Mouse (Mus musculus) adrenal gland, postnatal 10 days (tissue): ENCODE results near the gene Natd1. TPM values are rescaled to one million over a fixed set of nuclear protein-coding genes. Genes with fewer than 3 reads are reported as not detected.

Experiments
- DNase-seq: peaks from one replicate; pipeline ENCODE4 v3.0.0; 2021; ENCODE audit warnings: mixed read lengths
- long read RNA-seq, 2 experiments: library from polyadenylated mRNA; stranded (forward); transcript quantifications; one replicate each; pipeline ENCODE4 v2.0.0; 2021
- total RNA-seq, 2 experiments: library from RNA; stranded (reverse); gene quantifications; 2 replicates each; pipeline ENCODE4 v1.2.3; 2021

The Natd1 gene
- total RNA-seq = 10 to 100 TPM; 21.4 to 28.0 TPM
- long read RNA-seq, experiment 1, full-length matches to known transcripts = 1 of 6 reads
- long read RNA-seq, experiment 1, partial matches to known transcripts = 1 of 6 reads
- long read RNA-seq, experiment 1, other reads (novel, unspliced or antisense) = 4 of 6 reads
- long read RNA-seq, experiment 2, full-length matches to known transcripts = 16 of 21 reads
- long read RNA-seq, experiment 2, partial matches to known transcripts = 0 of 21 reads
- long read RNA-seq, experiment 2, other reads (novel, unspliced or antisense) = 5 of 21 reads

- no peak for DNase-seq
These were observed at the start of gene Natd1 for GRCm38 (mm10) chr11:60914491-60914890. Gene Natd1, minus strand, starts transcription at chr11:60914750.

GRCm38 (mm10) chr11:60962709-60963108 is 48.2 kb upstream of the Natd1 start:
- DNase-seq = no peak

DNA sequence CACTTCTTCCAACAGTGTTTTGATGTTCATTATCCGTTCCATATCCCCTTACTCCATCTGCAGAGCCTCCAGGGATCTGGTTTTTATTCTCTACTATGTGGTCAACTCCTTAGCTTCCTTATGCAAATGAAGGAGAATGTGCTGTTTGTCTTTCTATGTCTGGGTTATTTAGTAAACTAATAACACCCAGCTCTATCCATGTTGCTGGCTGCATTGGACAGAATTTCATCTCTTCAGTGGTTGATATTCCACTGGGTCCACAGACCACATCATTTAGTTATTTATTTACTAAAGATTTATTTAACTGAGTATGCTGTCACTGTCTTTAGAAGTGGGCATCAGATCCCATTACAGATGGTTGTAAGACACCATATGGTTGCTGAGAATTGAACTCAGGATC is 46.6 kb upstream of the Natd1 start:
- no peak for DNase-seq

DNA sequence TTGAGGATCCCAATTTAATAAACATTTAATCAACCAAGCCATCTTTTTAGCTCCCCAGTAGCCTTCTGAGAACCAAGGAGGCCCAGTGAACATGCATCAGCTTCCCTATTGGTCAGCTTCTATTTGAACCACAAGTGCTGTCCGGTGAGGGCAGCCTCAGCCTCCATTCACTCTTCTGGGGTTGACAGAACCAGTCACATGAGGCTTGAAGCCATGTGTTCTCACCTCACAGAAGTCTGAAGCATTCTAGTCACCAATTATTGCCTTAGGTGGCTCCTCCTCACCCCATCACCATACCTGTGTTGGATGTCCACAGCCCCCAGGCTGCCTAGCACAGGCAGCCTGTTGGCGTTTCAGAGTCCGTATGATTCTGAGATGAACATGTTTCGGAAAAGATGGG is 44.4 kb upstream of the Natd1 start:
- DNase-seq = no peak

DNA sequence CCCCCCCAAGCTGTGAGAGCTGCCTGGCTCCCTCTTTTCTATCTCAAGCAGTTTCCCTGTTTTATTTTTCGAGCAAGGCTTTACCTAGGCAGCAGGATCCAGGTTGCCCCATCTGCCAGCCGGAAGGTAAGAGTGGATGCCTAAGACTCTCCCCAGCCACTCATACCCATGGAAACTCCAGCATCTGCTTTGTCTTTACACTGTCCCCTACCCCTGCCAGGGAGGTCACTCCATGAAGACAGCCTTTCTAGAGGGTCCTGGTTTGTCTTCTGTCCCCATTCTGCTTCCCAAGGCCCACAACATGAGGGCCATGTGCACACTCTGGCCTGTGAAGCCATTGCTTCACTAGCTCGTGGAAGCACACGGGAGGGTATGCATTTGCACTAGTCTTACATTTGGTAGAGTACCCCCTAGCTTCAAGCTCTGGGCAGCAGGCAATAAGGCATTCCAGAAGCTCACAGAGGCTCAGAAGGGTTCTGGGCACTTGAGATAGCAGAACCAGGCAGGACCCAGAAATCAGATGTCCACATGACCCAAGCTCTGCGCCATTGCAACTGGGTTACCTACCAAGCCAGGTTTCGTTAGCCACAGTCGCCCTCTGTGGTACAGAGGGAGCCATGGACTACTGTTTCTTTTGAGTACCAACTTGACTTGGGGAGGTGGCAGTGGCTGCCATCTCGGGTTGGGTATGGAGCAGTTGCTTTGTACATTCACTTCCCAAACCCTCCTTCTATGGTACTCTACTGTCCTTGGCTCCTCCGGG is 41.3 kb upstream of the Natd1 start:
- DNase-seq = no peak

- DNase-seq = no peak
These were observed 39.9 kb upstream of the Natd1 start for GRCm38 (mm10) chr11:60954255-60955104.

DNA sequence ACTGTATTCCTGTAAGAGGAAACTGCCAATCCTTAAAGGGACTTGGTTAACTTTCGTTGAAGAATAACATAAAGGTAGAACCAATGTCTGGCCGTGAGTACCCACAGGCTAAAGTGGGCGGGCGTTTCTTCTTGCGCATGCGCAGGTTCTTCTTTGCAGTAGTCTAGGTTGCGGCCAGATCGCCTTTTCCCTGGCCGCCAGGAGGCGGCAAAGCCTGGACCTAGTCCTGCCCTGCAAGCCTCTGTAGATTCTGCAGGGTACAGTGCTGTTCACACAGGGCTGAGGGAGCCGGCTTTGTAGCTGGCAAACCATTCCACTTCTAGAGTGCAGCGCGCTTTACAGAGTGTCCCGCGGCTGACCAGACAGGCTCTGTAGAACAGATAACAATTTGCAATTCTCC is 39.3 kb upstream of the Natd1 start:
- DNase-seq = peak; percentile 94

DNA sequence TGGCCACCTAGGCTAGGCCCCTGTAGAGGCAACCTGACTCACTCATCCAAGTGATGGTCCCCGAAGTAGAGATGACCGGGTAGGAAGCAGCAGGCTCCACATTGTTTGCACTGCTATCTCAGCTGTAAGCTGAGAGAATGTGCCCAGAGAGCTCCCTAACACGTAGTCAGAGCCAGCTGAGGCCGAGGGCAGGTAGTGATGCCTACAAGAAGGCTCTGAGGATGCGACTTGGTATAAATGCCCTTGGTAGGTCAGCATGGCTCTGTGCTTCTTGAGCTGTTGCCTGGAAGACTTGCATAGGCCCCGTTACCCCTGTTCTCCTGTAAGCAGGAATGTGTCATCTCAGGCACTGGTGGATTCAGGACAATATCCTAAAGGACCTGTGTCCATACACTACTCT is 38.4 kb upstream of the Natd1 start:
- DNase-seq = no peak

DNA sequence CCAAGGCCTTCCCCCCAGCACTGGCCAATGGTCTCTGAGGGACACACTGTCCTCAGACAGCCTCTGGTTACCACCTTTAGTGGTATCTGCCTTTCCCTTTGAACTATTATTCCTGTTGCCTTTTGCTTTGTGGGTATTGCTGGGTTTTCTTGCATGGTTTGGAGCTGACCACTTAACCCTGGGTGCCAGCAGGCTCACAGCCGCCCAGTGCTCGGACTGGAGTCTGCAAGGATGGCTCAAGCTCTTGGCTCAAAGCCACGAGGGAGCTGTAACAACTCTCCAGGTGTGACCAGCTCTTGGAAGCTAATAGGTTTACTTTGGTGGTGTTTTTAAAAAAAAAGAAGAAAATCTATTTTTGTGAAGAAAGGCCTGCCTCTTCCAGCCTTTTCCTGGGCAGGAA is 37.8 kb upstream of the Natd1 start:
- DNase-seq = no peak

DNA sequence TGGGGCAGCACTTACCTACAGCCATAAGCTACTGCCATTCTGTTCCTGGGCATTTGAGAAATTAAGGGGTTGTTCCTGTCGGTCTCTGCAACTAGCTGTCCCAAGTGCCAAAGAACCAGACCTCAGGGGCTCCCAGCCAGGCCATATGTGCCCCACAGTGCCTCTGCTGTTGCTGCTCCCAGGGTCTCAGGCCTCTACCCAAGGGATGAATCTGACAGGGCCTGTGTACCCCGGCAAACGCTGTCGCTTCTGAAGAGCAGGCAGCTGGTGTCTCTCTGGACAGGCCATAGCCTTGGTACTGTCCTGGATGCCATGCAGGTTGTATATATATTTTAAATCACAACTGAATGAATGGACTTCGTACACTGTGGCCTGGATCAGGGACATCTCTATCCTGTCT is 37.3 kb upstream of the Natd1 start:
- no peak for DNase-seq

DNA sequence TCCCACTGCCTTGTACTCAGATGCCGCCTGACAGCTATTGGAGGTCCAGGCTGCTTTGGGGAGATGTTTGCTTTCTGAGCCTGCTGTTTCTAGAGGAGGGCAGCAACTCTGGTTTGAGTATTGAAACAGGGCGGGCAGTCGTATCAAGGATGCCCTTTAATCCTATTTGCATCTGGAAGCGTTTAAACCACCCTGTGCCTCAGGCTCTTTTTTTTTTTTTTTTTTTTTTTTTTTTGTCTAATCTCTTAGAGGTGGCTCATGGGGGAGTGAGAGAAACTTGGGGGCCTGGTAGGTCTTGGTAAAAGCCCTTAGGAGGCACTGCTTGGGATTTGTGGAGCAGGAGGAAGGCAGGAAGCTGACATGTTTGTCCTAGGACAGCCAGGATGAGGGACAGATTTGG is 30.5 kb upstream of the Natd1 start:
- DNase-seq = no peak

GRCm38 (mm10) chr11:60942263-60943015 is 27.9 kb upstream of the Natd1 start:
- DNase-seq = no peak

GRCm38 (mm10) chr11:60941370-60941769 is 26.8 kb upstream of the Natd1 start:
- DNase-seq = no peak

DNA sequence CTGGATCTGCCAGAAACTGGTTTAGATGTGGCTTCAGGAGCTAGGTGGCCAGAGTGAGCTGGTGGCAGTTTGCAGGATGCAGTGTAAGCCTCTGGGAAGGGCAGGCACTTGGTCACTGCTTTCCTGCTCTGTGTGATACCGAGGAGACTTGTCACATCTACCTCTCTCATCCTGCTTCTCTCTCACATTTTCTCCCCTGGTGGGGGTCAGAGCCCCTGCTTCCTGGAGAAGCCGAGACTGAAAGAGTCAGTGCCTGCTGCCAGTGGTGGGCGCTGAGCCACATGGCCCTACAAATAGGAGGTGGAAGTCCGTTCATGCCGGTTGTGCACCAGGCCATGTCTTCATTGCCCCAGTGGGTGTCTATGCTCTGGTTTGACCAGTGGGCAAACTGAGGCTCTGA is 26.0 kb upstream of the Natd1 start:
- DNase-seq = no peak

GRCm38 (mm10) chr11:60939487-60939886 is 24.9 kb upstream of the Natd1 start:
- no peak for DNase-seq

DNA sequence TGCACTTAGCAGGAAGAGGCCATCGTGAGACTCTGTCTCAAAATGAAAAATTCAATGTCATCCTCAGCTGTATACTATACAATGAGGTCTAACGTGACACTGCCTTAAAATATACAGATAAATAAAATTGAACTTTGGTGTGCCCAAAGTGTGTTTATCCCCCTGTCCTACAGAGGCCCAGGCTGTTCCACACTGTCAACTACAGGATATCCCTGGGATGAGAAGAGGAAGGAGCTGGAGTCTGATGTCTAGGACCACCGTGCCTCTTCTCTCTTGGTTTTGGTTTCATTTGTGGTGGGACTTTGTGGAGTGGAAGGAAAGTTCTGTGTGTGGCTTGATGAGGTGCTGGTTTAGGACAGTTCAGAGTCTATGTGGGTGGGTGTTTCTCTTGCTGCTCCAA is 23.1 kb upstream of the Natd1 start:
- DNase-seq = no peak

GRCm38 (mm10) chr11:60935975-60936373 is 21.4 kb upstream of the Natd1 start:
- DNase-seq = no peak

- DNase-seq = peak; percentile 88
These were observed 20.9 kb upstream of the Natd1 start for GRCm38 (mm10) chr11:60935326-60935974.

DNA sequence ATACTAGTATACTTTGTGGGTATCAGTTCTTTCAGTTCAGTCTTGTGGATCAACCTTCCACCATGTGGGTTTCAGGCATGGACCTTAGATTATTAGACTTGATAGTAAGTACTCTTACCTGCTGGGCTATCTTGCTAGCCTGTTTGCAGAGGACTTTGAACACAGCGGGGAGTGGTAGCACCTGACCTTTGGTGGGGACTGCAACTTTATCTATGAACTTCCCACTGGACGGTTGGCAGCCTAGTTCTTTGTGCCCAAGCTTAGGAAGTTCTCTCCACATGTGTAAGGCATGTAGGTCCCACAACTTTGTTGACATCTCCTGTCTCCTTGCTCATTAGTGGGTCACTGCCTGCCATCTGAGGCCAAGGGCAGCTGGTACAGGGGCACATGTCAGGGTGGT is 20.2 kb upstream of the Natd1 start:
- DNase-seq = no peak

- DNase-seq = peak; percentile 78
These were observed 18.8 kb upstream of the Natd1 start for GRCm38 (mm10) chr11:60933178-60933930.

- DNase-seq = peak; percentile 44
These were observed 18.0 kb upstream of the Natd1 start for GRCm38 (mm10) chr11:60932503-60933020.
